Mouse (Mus musculus) ES-E14 (cell line): ENCODE data around the gene Flii. TPM values are rescaled to one million over a fixed set of nuclear protein-coding genes. Genes with fewer than 3 reads are reported as not detected.

ENCODE experiments used
- DNase-seq: peaks from one replicate; pipeline ENCODE4 v3.0.0-alpha.2; 2013; ENCODE audit warnings: low read depth, low spot score
- H3K27ac ChIP-seq: 2 replicates; pipeline ENCODE4 v1.5.1; 2012; ENCODE audit warnings: low read depth, mild to moderate bottlenecking, low read length, moderate library complexity, mixed read lengths; ENCODE audit not compliant: poor library complexity, insufficient read depth, severe bottlenecking
- H3K36me3 ChIP-seq: 2 replicates; pipeline ENCODE4 v1.6.1; 2012; ENCODE audit warnings: mild to moderate bottlenecking, low read length, moderate library complexity, mixed read lengths; ENCODE audit not compliant: control insufficient read depth, poor library complexity, insufficient read depth, severe bottlenecking
- H3K4me1 ChIP-seq, 2 experiments: fragments of 150-350 bp in 1 of 2; sonication (generic) in 1 of 2; 2 replicates each; pipeline ENCODE4 v1.6.1; 2012; ENCODE audit warnings: low read length in 2 of 2, mild to moderate bottlenecking in 1 of 2, mixed read lengths in 1 of 2; ENCODE audit not compliant: control insufficient read depth in 2 of 2, insufficient read depth in 2 of 2, poor library complexity in 1 of 2
- H3K4me3 ChIP-seq, 2 experiments: fragments of 150-350 bp in 1 of 2; sonication (generic) in 1 of 2; 2 replicates each; pipeline ENCODE4 v1.5.1; 2012; ENCODE audit warnings: low read length in 2 of 2, low read depth in 1 of 2, mild to moderate bottlenecking in 1 of 2, mixed read lengths in 1 of 2; ENCODE audit not compliant: insufficient read depth in 1 of 2, poor library complexity in 1 of 2, severe bottlenecking in 1 of 2
- H3K9ac ChIP-seq: 2 replicates; pipeline ENCODE4 v1.6.1; 2012; ENCODE audit warnings: low read depth, mild to moderate bottlenecking, low read length, mixed read lengths; ENCODE audit not compliant: poor library complexity, insufficient read depth, severe bottlenecking
- H3K9me3 ChIP-seq: fragments of 150-350 bp; sonication (generic); 2 replicates; pipeline ENCODE4 v1.6.1; 2012; ENCODE audit warnings: low read depth, mild to moderate bottlenecking, low read length; ENCODE audit not compliant: control insufficient read depth, insufficient read depth
- CHD2 ChIP-seq: IDR thresholded peaks from 2 replicates; pipeline ENCODE4 v1.6.1; 2014; ENCODE audit warnings: mild to moderate bottlenecking, low read depth, low read length, inconsistent platforms
- HCFC1 ChIP-seq: IDR thresholded peaks from 2 replicates; pipeline ENCODE4 v1.6.1; 2012; ENCODE audit warnings: low read length, inconsistent platforms, borderline replicate concordance; ENCODE audit not compliant: insufficient read depth
- MAFK ChIP-seq: IDR thresholded peaks from 2 replicates; pipeline ENCODE4 v1.6.1; 2014; ENCODE audit warnings: mild to moderate bottlenecking, low read depth, low read length, inconsistent platforms; ENCODE audit not compliant: insufficient read depth
- ZC3H11A ChIP-seq: IDR thresholded peaks from 2 replicates; pipeline ENCODE4 v1.6.1; 2012; ENCODE audit warnings: low read depth, mild to moderate bottlenecking, inconsistent platforms, low read length, borderline replicate concordance
- ZNF384 ChIP-seq: IDR thresholded peaks from 2 replicates; pipeline ENCODE4 v1.6.1; 2012; ENCODE audit warnings: low read depth, low read length, inconsistent platforms
- in situ Hi-C, 2 experiments: fragments of 600-800 bp; cut with MboI; formaldehyde crosslinking; loops; one replicate each; pipeline ENCODE4 v1.15.1; 2025; ENCODE audit warnings: low sequenced_read_pairs in 2 of 2, inconsistent platforms in 1 of 2; ENCODE audit not compliant: unreplicated experiment in 2 of 2
- total RNA-seq: library from RNA; depleted of rRNA; stranded (reverse); fragments of 300-350 nt; gene quantifications from 2 replicates; pipeline ENCODE4 v1.2.3, GENCODE M21; 2012

Gene Flii
- total RNA-seq, 1 experiment = 55.3 TPM

GRCm38 (mm10) chr11:60712639-60713255 is 14.3 kb downstream of the Flii start:
- peaks cover 4 to 6% of the 10 kb centered on the region in 2 experiments; a peak in 2 of 4 replicates for H3K4me1 ChIP-seq
- no peak for TF ChIP-seq ZNF384
- TF ChIP-seq ZC3H11A = no peak
- no peak for TF ChIP-seq MAFK
- no peak for TF ChIP-seq HCFC1
- TF ChIP-seq CHD2 = no peak
- no peak overlapping the region for H3K4me3 ChIP-seq
- H3K9ac ChIP-seq = no peak overlapping the region
- no peak for DNase-seq
- no peaks in the 10 kb centered on the region for H3K9me3 ChIP-seq
- in situ Hi-C loops = no loop called here
- peaks cover 79% of the 10 kb centered on the region for H3K36me3 ChIP-seq
- no peak overlapping the region for H3K27ac ChIP-seq

- TF ChIP-seq MAFK = no peak
- TF ChIP-seq HCFC1 = no peak
- TF ChIP-seq CHD2 = no peak
- TF ChIP-seq ZNF384 = no peak
- TF ChIP-seq ZC3H11A = no peak
- DNase-seq = no peak
- H3K4me3 ChIP-seq = no peak overlapping the region
- peaks cover 4 to 6% of the 10 kb centered on the region in 2 experiments; a peak in 2 of 4 replicates for H3K4me1 ChIP-seq
- H3K36me3 ChIP-seq = peaks cover 83% of the 10 kb centered on the region
- in situ Hi-C loops = no loop called here
- H3K27ac ChIP-seq = no peak overlapping the region
- H3K9ac ChIP-seq = no peak overlapping the region
- H3K9me3 ChIP-seq = no peaks in the 10 kb centered on the region
Observed at GRCm38 (mm10) chr11:60712040-60712439, 15.0 kb downstream of the Flii start.

DNA sequence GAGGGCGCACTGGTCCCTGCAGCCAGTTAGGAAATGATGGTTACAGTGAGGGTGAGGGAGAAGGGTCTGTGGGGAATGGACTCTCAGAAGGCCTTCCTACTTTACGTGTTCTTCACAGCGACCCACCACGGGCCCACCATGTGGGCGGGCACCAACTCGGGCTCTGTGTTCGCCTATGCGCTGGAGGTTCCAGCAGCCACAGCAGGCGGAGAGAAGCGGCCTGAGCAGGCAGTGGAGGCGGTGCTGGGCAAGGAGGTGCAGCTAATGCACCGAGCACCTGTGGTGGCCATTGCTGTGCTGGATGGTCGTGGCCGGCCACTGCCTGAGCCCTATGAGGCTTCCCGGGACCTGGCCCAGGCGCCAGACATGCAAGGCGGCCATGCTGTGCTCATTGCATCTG is 15.8 kb downstream of the Flii start:
- Histone ChIP-seq H3K4me3 (peak overlapping the region; percentile 9 to 31; a peak in 2 of 4 replicates), H3K27ac (no peak overlapping the region), H3K9me3 (no peaks in the 10 kb centered on the region), H3K9ac (peak overlapping the region; percentile 2; the same call in 1 of the 2 replicates), H3K36me3 (peaks cover 89% of the 10 kb centered on the region), H3K4me1 (peaks cover 4 to 8% of the 10 kb centered on the region in 2 experiments; a peak in 2 of 4 replicates)
- in situ Hi-C loops = no loop called here
- no peak for TF ChIP-seq MAFK
- no peak for TF ChIP-seq HCFC1
- no peak for TF ChIP-seq ZNF384
- no peak for TF ChIP-seq CHD2
- TF ChIP-seq ZC3H11A = no peak
- no peak for DNase-seq

GRCm38 (mm10) chr11:60709481-60710465 is 17.3 kb downstream of the Flii start:
- no peak overlapping the region for H3K4me3 ChIP-seq
- no peak overlapping the region for H3K27ac ChIP-seq
- peaks cover 4 to 8% of the 10 kb centered on the region in 2 experiments; a peak in 2 of 4 replicates for H3K4me1 ChIP-seq
- in situ Hi-C loops = no loop called here
- no peak for DNase-seq
- H3K9ac ChIP-seq = no peak overlapping the region
- H3K36me3 ChIP-seq = peaks cover 88% of the 10 kb centered on the region
- no peaks in the 10 kb centered on the region for H3K9me3 ChIP-seq
- TF ChIP-seq MAFK = no peak
- TF ChIP-seq ZC3H11A = no peak
- no peak for TF ChIP-seq CHD2
- TF ChIP-seq ZNF384 = no peak
- TF ChIP-seq HCFC1 = no peak
